Mouse (Mus musculus) heart, adult 2 months (tissue): ENCODE measurements around the gene Rrp9. TPM values are rescaled to one million over a fixed set of nuclear protein-coding genes. Genes with fewer than 3 reads are reported as not detected.

Experiments
- DNase-seq, 2 experiments: peaks; one replicate each; pipeline ENCODE4 v3.0.0; 2021
- H3K27ac ChIP-seq: fragments of 200-600 bp; 2 replicates; pipeline ENCODE4 v1.8.1; 2022
- H3K27me3 ChIP-seq: fragments of 200-500 bp; 2 replicates; pipeline ENCODE4 v1.6.1; 2012; ENCODE audit warnings: mild to moderate bottlenecking, low read length, inconsistent platforms, mixed read lengths; ENCODE audit not compliant: control insufficient read depth, insufficient read depth
- H3K36me3 ChIP-seq: fragments of 200-500 bp; 2 replicates; pipeline ENCODE4 v1.6.1; 2012; ENCODE audit warnings: low read length, inconsistent platforms; ENCODE audit not compliant: control insufficient read depth, insufficient read depth
- H3K4me1 ChIP-seq: fragments of 200-500 bp; 2 replicates; pipeline ENCODE4 v1.6.1; 2011; ENCODE audit warnings: low read length; ENCODE audit not compliant: control insufficient read depth, insufficient read depth
- H3K4me3 ChIP-seq: fragments of 200-600 bp; 2 replicates; pipeline ENCODE4 v1.8.1; 2022
- H3K79me2 ChIP-seq: fragments of 200-500 bp; replicated peaks from 2 replicates; pipeline ENCODE4 v1.6.1; 2012; ENCODE audit warnings: mild to moderate bottlenecking, inconsistent platforms, low read length, moderate library complexity, mixed read lengths; ENCODE audit not compliant: control insufficient read depth, insufficient read depth
- H3K9ac ChIP-seq: fragments of 200-500 bp; 2 replicates; pipeline ENCODE4 v1.6.1; 2012; ENCODE audit warnings: low read depth, mild to moderate bottlenecking, control low read depth, inconsistent platforms, low read length, mixed read lengths
- CTCF ChIP-seq: fragments of 200-600 bp; IDR thresholded peaks from 2 replicates; pipeline ENCODE4 v1.8.1; 2022; ENCODE audit warnings: antibody characterized with exemption, mild to moderate bottlenecking, moderate library complexity
- EP300 ChIP-seq: fragments of 200-500 bp; IDR thresholded peaks from 2 replicates; pipeline ENCODE4 v1.6.1; 2011; ENCODE audit warnings: low read depth, low read length, control low read depth; ENCODE audit not compliant: insufficient read depth
- POLR2A ChIP-seq: fragments of 200-500 bp; IDR thresholded peaks from 2 replicates; pipeline ENCODE4 v1.6.1; 2011; ENCODE audit warnings: mild to moderate bottlenecking, low read depth, low read length, control low read depth; ENCODE audit not compliant: insufficient read depth
- WGBS: fragments of 180-500 bp; shearing (Covaris S2); methylation state at CpG from one replicate; pipeline ENCODE4 v1.1.7; 2018; 5-methylcytosine and 5-hydroxymethylcytosine counted together
- intact Hi-C: fragments of 180-260 bp; cut with DNase I; formaldehyde crosslinking; loops from one replicate; pipeline ENCODE4 v1.15.1; 2025
- long read RNA-seq: library from polyadenylated mRNA; stranded (forward); transcript quantifications from one replicate; pipeline ENCODE4 v2.0.0, GENCODE M21; 2021
- polyA plus RNA-seq: library from polyadenylated mRNA; depleted of rRNA; stranded (reverse); fragments of >200 nt; gene quantifications from 2 replicates; pipeline ENCODE4 v1.2.3, GENCODE M21; 2012; rRNA removed
- total RNA-seq, 2 experiments: library from RNA; stranded (reverse); gene quantifications; 2 replicates each; pipeline ENCODE4 v1.2.3; 2021

Rrp9 gene
- total RNA-seq, result 10 to 100 TPM; 18.9 to 23.4 TPM
- polyA plus RNA-seq, result 21.0 and 22.3 TPM in 2 replicates
- long read RNA-seq, transcript Rrp9-201 (15 exons, 1,586 nt), result major isoform, 37 of 40 reads
- long read RNA-seq, partial matches to known transcripts, result 2 of 40 reads
- long read RNA-seq, other reads (novel, unspliced or antisense), result 1 of 40 reads

DNA sequence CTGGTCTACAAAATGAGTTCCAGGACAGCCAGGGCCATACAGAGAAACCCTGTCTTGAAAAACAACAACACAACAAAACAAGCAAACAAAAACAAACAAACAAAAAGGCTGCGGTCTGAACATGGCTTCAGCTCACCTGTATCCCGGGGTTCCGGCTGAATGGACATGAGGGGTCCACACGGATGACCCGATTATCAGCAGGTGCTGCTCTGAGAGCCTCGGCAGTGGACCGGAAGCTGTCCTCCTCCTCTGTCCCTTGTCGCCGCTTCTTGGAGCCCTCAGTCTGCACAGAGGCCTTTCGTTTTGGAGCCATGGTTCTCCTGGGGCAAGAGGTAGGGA is at the start of gene Rrp9:
Gene Rrp9 (plus strand): TSS at position 301 of the 339 bp plus-strand sequence.
- peaks cover 13% of the 10 kb centered on the region for H3K4me1 ChIP-seq
- H3K27me3 ChIP-seq, result no peaks in the 10 kb centered on the region
- no peak for DNase-seq
- H3K79me2 ChIP-seq, result no peaks in the 10 kb centered on the region
- peak within 1 kb of the TSS; percentile 54 for H3K9ac ChIP-seq
- WGBS, result 76% methylated on average over 10 of the region's 10 CpGs
- H3K4me3 ChIP-seq, result peak within 1 kb of the TSS; percentile 47
- H3K27ac ChIP-seq, result peak within 1 kb of the TSS; percentile 96
- H3K36me3 ChIP-seq, result no peaks in the 10 kb centered on the region
- intact Hi-C loops, result loop anchor here (1.0 to 5.0 kb wide), 5 partner anchors 27 to 188 kb away; partner anchors contain the start of genes Dusp7 and Rpl29
- TF ChIP-seq CTCF, result no peak
- no peak for TF ChIP-seq POLR2A

DNA sequence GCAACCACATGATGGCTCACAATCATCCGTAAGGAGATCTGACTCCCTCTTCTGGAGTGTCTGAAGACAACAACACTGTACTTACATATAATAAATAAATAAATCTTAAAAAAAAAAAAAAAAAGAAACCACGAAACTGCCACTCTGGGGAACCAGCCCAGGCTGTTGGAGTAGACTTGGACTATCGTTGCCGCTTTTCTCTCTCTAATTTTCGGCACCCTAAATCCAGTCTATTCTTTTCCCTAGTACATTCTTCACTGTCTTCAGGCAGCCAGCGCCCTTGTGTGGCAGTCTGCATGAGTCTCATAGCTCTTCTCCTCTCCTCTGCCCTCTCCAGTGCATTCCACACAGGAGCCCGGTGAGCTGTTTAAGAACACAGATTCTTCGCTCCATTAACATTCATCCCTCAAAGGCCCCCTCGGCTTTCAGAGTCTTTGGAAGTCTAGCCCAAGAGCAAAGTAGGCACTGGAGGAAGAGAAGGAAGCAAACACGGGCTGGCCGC is 47.0 kb upstream of the Rrp9 start:
- 5% methylated on average over 11 of the region's 11 CpGs for WGBS
- Histone ChIP-seq H3K36me3 (no peaks in the 10 kb centered on the region; the same call in 1 of the 2 replicates), H3K4me3 (peak overlapping the region; percentile 94), H3K9ac (peak overlapping the region; percentile 84), H3K27ac (peak overlapping the region; percentile 93), H3K79me2 (no peaks in the 10 kb centered on the region), H3K4me1 (peaks cover 2% of the 10 kb centered on the region; the same call in 1 of the 2 replicates), H3K27me3 (no peaks in the 10 kb centered on the region)
- intact Hi-C loops, result loop anchor here (2.0 kb wide), 1 partner anchor 48 kb away; the partner anchor contains the start of gene Parp3
- TF ChIP-seq CTCF, result peak; percentile 44
- TF ChIP-seq EP300, result no peak
- TF ChIP-seq POLR2A, result no peak
- no peak for DNase-seq

DNA sequence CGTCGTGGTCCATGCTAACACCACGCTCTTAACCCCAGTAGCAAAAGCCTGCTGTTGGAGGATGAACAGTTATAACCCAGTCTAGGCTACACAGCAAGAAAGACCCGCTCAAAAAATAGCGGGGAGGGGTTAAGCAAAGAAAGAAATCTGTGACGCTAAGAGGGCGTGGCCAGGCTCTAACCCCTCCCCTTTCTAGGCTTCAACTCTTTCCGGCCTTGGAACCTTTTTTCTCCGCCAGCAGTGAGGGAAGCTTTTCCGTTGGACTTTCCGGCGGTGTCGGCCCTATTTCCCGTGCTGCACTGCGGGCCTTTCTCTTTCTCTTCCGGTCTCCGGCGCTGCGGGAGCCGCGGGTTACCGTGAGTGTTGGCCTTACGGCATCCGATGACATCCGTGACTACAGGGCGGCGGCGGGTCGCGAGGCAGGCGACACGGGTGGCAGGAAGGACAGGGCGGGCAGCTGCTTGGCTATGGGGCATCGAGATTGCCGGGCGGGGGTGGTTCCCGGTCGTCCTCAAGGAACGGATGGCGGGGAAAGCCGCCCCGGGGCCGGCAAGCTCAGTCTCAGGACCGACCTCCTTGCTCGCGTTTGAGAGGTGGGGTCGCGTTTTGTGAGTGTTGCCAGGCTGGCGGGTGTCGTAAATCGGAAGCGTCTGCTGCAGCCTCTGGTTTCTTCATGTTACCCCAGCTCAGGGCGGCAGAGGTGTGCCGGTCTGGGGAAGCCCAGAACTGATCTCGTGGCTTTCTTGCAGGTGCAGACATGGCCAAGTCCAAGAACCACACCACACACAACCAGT is 46.3 kb upstream of the Rrp9 start, which contains the start of gene Rpl29:
Gene Rpl29 (plus strand): TSS at position 234 of the 794 bp plus-strand sequence.
- peak; percentile 94 to 97 for DNase-seq
- intact Hi-C loops, result loop anchor here (2.0 to 10.0 kb wide), 3 partner anchors 47 to 255 kb away; partner anchors contain the start of genes Parp3, Twf2 and Wdr82
- peak within 1 kb of the TSS; percentile 84 for H3K9ac ChIP-seq
- peak within 1 kb of the TSS; percentile 94 for H3K4me3 ChIP-seq
- peak within 1 kb of the TSS; percentile 93 for H3K27ac ChIP-seq
- under 1% methylated on average over 55 of the region's 55 CpGs for WGBS
- H3K36me3 ChIP-seq, result no peaks in the 10 kb centered on the region; the same call in 1 of the 2 replicates
- no peak for TF ChIP-seq CTCF
- peak; percentile 79 for TF ChIP-seq EP300
- TF ChIP-seq POLR2A, result peak; percentile 87
- H3K79me2 ChIP-seq, result no peaks in the 10 kb centered on the region
- peaks cover 2% of the 10 kb centered on the region; the same call in 1 of the 2 replicates for H3K4me1 ChIP-seq
- no peaks in the 10 kb centered on the region for H3K27me3 ChIP-seq

DNA sequence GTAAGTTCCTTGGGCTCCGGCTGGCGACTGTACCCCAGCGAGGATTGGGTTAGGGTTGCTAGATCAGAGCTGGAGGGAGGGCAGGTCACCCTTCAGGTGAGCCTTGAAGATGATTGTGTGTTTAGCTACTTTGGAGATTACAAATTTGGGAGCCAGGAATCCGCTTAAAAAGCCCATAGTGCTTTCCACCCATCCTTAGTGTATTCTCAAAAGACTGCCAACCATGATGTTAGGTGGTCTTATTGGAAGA is 45.8 kb upstream of the Rrp9 start:
- peak overlapping the region; percentile 94 for H3K4me3 ChIP-seq
- no peaks in the 10 kb centered on the region for H3K79me2 ChIP-seq
- WGBS, result under 1% methylated on average over 4 of the region's 4 CpGs
- DNase-seq, result no peak
- H3K9ac ChIP-seq, result peak overlapping the region; percentile 84
- TF ChIP-seq CTCF (no peak), EP300 (no peak), POLR2A (no peak)
- H3K27ac ChIP-seq, result peak overlapping the region; percentile 93
- no peaks in the 10 kb centered on the region for H3K27me3 ChIP-seq
- intact Hi-C loops, result loop anchor here (5.0 to 10.0 kb wide), 2 partner anchors 228 to 255 kb away; partner anchors contain the start of genes Twf2 and Wdr82
- H3K36me3 ChIP-seq, result no peaks in the 10 kb centered on the region; the same call in 1 of the 2 replicates
- H3K4me1 ChIP-seq, result peaks cover 2% of the 10 kb centered on the region; the same call in 1 of the 2 replicates

DNA sequence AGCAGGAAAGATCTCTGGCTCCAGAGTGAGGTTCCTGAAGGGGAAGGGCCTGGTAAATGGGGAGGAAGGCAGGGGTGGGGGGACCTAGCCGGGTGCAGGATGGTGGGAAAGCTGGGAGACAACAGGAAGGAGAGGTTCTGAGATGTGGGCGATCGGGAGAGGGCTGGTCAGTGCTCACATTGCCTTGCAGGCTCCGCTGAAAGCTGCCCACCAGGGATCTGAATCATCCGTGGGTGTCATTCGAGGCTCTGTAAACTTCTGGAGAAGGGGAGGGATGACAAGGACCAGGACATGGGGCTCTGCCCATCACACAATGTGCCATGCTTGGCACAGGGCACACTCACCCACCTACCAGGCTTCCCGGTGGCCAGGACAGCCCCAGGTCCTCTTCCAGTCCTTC is 42.4 kb upstream of the Rrp9 start:
- TF ChIP-seq EP300, result no peak
- no peak for TF ChIP-seq CTCF
- TF ChIP-seq POLR2A, result no peak
- DNase-seq, result no peak
- Histone ChIP-seq H3K36me3 (no peaks in the 10 kb centered on the region; the same call in 1 of the 2 replicates), H3K27me3 (no peaks in the 10 kb centered on the region), H3K9ac (no peak overlapping the region), H3K4me1 (peaks cover 7% of the 10 kb centered on the region), H3K4me3 (no peak overlapping the region), H3K79me2 (no peaks in the 10 kb centered on the region), H3K27ac (no peak overlapping the region)
- 45% methylated on average over 7 of the region's 7 CpGs for WGBS
- intact Hi-C loops, result loop anchor here (5.0 to 10.0 kb wide), 2 partner anchors 231 to 259 kb away; partner anchors contain the start of genes Twf2 and Wdr82

DNA sequence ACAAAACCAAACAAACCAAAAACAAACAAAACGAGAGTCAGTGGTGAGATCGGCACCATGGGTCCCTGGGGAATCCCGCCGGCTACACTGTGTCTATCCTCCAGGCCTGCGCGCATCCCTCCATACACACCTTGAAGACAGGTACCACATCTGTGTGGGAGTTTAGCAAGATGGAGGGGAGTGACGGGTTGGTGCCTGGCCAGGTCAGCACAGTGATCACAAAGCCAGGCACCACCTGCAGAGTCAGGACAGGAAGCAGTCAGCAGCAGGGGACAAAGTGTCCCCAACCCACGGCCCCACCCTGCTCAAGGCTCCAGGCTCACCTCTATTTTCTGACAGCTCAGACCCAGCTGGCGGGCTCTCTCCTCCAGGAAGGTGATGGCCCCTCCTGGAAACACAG is 39.2 kb upstream of the Rrp9 start:
- Histone ChIP-seq H3K36me3 (no peaks in the 10 kb centered on the region), H3K9ac (no peak overlapping the region), H3K79me2 (no peaks in the 10 kb centered on the region), H3K4me3 (no peak overlapping the region), H3K27me3 (no peaks in the 10 kb centered on the region), H3K27ac (no peak overlapping the region), H3K4me1 (peaks cover 8% of the 10 kb centered on the region)
- intact Hi-C loops, result loop anchor here (10.0 kb wide), 1 partner anchor 262 kb away; the partner anchor contains the start of gene Wdr82
- DNase-seq, result no peak
- TF ChIP-seq EP300 (no peak), CTCF (no peak), POLR2A (no peak)
- 78% methylated on average over 9 of the region's 9 CpGs for WGBS
